Mouse (Mus musculus): ENCODE measurements around the gene Cldn9. TPM values are rescaled to one million over a fixed set of nuclear protein-coding genes. Genes with fewer than 3 reads are reported as not detected.

Cldn9 gene
- polyA plus RNA-seq, 1 experiment from 2014 or later = 2.4 TPM

DNA sequence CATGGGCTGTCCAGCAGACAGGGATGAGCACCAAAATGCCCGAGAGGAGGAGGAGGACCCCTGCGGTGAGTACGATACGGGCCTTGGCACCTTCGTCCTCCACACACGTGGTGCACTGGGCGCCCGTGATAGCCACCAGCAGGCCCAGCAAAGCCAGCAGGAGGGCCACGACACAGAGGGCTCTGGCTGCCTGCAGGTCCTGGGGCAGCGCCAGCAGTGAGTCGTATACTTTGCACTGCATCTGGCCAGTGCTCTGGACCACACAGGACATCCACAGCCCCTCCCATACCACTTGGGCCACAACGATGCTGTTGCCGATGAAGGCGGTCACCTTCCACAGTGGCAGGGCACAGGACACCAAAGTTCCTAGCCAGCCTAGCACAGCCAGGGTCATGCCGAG, 600 bp downstream of the Cldn9 start:
- Histone ChIP-seq H3K9me3 (ENCODE audit: control insufficient read depth, low read length) (no peaks in the 10 kb centered on the region), H3K4me3 (ENCODE audit: low read length) (no peak overlapping the region), H3K4me1 (replicated peaks; ENCODE audit: control insufficient read depth, insufficient read depth, low read length) (peaks cover 15% of the 10 kb centered on the region; the same call in 1 of the 2 replicates), H3K9ac (ENCODE audit: low read length) (0 out of 2 replicates have a peak overlapping the region, but pooled peaks have one; percentile 22), H3K36me3 (ENCODE audit: control insufficient read depth, insufficient read depth, low read length) (no peaks in the 10 kb centered on the region), H3K27me3 (ENCODE audit: control insufficient read depth, insufficient read depth, low read depth, low read length) (peaks cover 42% of the 10 kb centered on the region), H3K27ac (ENCODE audit: low read length) (0 out of 2 replicates have a peak overlapping the region, but pooled peaks have one; percentile 9), H3K4me2 (ENCODE audit: low read depth, low read length) (no peak overlapping the region)
- 15% methylated on average over 15 of the region's 15 CpGs for WGBS
- no peak for ATAC-seq (ENCODE audit: low read depth)

- no peak for ATAC-seq (ENCODE audit: low read depth)
- H3K4me3 ChIP-seq (ENCODE audit: low read length) = no peak overlapping the region
- peaks cover 42% of the 10 kb centered on the region for H3K27me3 ChIP-seq (ENCODE audit: control insufficient read depth, insufficient read depth, low read depth, low read length)
- WGBS = 49% methylated on average over 3 of the region's 3 CpGs
- H3K4me1 ChIP-seq (replicated peaks; ENCODE audit: control insufficient read depth, insufficient read depth, low read length) = peaks cover 18% of the 10 kb centered on the region
- no peak overlapping the region for H3K9ac ChIP-seq (ENCODE audit: low read length)
- H3K9me3 ChIP-seq (ENCODE audit: control insufficient read depth, low read length) = no peaks in the 10 kb centered on the region
- no peaks in the 10 kb centered on the region for H3K36me3 ChIP-seq (ENCODE audit: control insufficient read depth, insufficient read depth, low read length)
- H3K4me2 ChIP-seq (ENCODE audit: low read depth, low read length) = no peak overlapping the region
- no peak overlapping the region for H3K27ac ChIP-seq (ENCODE audit: low read length)
Measured at GRCm38 (mm10) chr17:23682530-23682929, 1.3 kb downstream of the Cldn9 start.

GRCm38 (mm10) chr17:23682092-23682491, 1.7 kb downstream of the Cldn9 start:
- 33% methylated on average over 4 of the region's 4 CpGs for WGBS
- ATAC-seq (ENCODE audit: low read depth) = no peak
- no peak overlapping the region for H3K9ac ChIP-seq (ENCODE audit: low read length)

DNA sequence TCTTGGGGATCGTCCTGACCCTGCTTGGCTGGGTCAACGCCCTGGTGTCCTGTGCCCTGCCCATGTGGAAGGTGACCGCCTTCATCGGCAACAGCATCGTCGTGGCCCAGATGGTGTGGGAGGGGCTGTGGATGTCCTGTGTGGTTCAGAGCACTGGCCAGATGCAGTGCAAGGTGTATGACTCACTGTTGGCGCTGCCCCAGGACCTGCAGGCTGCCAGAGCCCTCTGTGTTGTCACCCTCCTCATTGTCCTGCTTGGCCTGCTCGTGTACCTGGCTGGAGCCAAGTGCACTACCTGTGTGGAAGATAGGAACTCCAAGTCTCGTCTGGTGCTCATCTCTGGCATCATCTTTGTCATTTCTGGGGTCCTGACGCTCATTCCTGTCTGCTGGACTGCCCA, 2.7 kb downstream of the Cldn9 start:
- Histone ChIP-seq H3K4me3 (ENCODE audit: low read length) (0 out of 2 replicates have a peak overlapping the region, but pooled peaks have one; percentile 5), H3K4me2 (ENCODE audit: low read depth, low read length) (peak overlapping the region; percentile 55), H3K9me3 (ENCODE audit: control insufficient read depth, low read length) (no peaks in the 10 kb centered on the region), H3K27ac (ENCODE audit: low read length) (no peak overlapping the region), H3K4me1 (replicated peaks; ENCODE audit: control insufficient read depth, insufficient read depth, low read length) (peaks cover 26% of the 10 kb centered on the region), H3K36me3 (ENCODE audit: control insufficient read depth, insufficient read depth, low read length) (no peaks in the 10 kb centered on the region), H3K9ac (ENCODE audit: low read length) (no peak overlapping the region), H3K27me3 (ENCODE audit: control insufficient read depth, insufficient read depth, low read depth, low read length) (peaks cover 42% of the 10 kb centered on the region)
- no peak for ATAC-seq (ENCODE audit: low read depth)
- WGBS = 43% methylated on average over 10 of the region's 10 CpGs

More at GRCm38 (mm10) chr17:23682092-23682491, 1.7 kb downstream of the Cldn9 start:
- Histone ChIP-seq H3K4me2 (ENCODE audit: low read depth, low read length) (no peak overlapping the region), H3K27me3 (ENCODE audit: control insufficient read depth, insufficient read depth, low read depth, low read length) (peaks cover 42% of the 10 kb centered on the region), H3K36me3 (ENCODE audit: control insufficient read depth, insufficient read depth, low read length) (no peaks in the 10 kb centered on the region), H3K4me3 (ENCODE audit: low read length) (no peak overlapping the region), H3K4me1 (replicated peaks; ENCODE audit: control insufficient read depth, insufficient read depth, low read length) (peaks cover 20% of the 10 kb centered on the region), H3K9me3 (ENCODE audit: control insufficient read depth, low read length) (no peaks in the 10 kb centered on the region), H3K27ac (ENCODE audit: low read length) (no peak overlapping the region)

GRCm38 (mm10) chr17:23680336-23680735, 3.5 kb downstream of the Cldn9 start:
- peak overlapping the region; percentile 55 for H3K4me2 ChIP-seq (ENCODE audit: low read depth, low read length)
- H3K4me1 ChIP-seq (replicated peaks; ENCODE audit: control insufficient read depth, insufficient read depth, low read length) = peaks cover 34% of the 10 kb centered on the region
- no peaks in the 10 kb centered on the region for H3K36me3 ChIP-seq (ENCODE audit: control insufficient read depth, insufficient read depth, low read length)
- whole genome bisulfite sequencing = 46% methylated on average over 9 of the region's 9 CpGs
- H3K9me3 ChIP-seq (ENCODE audit: control insufficient read depth, low read length) = no peaks in the 10 kb centered on the region
- peak overlapping the region; percentile 68; the same call in 1 of the 2 replicates for H3K27ac ChIP-seq (ENCODE audit: low read length)
- peaks cover 42% of the 10 kb centered on the region for H3K27me3 ChIP-seq (ENCODE audit: control insufficient read depth, insufficient read depth, low read depth, low read length)
- H3K4me3 ChIP-seq (ENCODE audit: low read length) = peak overlapping the region; percentile 53
- peak overlapping the region; percentile 65 for H3K9ac ChIP-seq (ENCODE audit: low read length)
- ATAC-seq (ENCODE audit: low read depth) = no peak

GRCm38 (mm10) chr17:23679127-23679835, 4.5 kb downstream of the Cldn9 start, which contains the start of gene Cldn6:
TSS of gene Cldn6 (plus strand) at chr17:23679249.
- H3K27ac ChIP-seq (ENCODE audit: low read length) = peak within 1 kb of the TSS; percentile 68
- peak within 1 kb of the TSS; percentile 55 for H3K4me2 ChIP-seq (ENCODE audit: low read depth, low read length)
- H3K4me1 ChIP-seq (replicated peaks; ENCODE audit: control insufficient read depth, insufficient read depth, low read length) = peaks cover 44% of the 10 kb centered on the region
- peak within 1 kb of the TSS; percentile 53 for H3K4me3 ChIP-seq (ENCODE audit: low read length)
- H3K9ac ChIP-seq (ENCODE audit: low read length) = peak within 1 kb of the TSS; percentile 65
- ATAC-seq (ENCODE audit: low read depth) = peak; percentile 11; the same call in 1 of the 2 replicates
- WGBS = 2% methylated on average over 38 of the region's 38 CpGs
- H3K9me3 ChIP-seq (ENCODE audit: control insufficient read depth, low read length) = no peaks in the 10 kb centered on the region
- H3K36me3 ChIP-seq (ENCODE audit: control insufficient read depth, insufficient read depth, low read length) = no peaks in the 10 kb centered on the region
- H3K27me3 ChIP-seq (ENCODE audit: control insufficient read depth, insufficient read depth, low read depth, low read length) = peaks cover 41% of the 10 kb centered on the region

- H3K9ac ChIP-seq (ENCODE audit: low read length) = peak within 1 kb of the TSS; percentile 64
- under 1% methylated on average over 34 of the region's 34 CpGs for WGBS
- H3K4me1 ChIP-seq (replicated peaks; ENCODE audit: control insufficient read depth, insufficient read depth, low read length) = peaks cover 48% of the 10 kb centered on the region
- H3K9me3 ChIP-seq (ENCODE audit: control insufficient read depth, low read length) = no peaks in the 10 kb centered on the region
- H3K27me3 ChIP-seq (ENCODE audit: control insufficient read depth, insufficient read depth, low read depth, low read length) = peaks cover 31% of the 10 kb centered on the region
- H3K4me2 ChIP-seq (ENCODE audit: low read depth, low read length) = peak within 1 kb of the TSS; percentile 74
- H3K36me3 ChIP-seq (ENCODE audit: control insufficient read depth, insufficient read depth, low read length) = no peaks in the 10 kb centered on the region
- H3K4me3 ChIP-seq (ENCODE audit: low read length) = peak within 1 kb of the TSS; percentile 54
- peak; percentile 65 for ATAC-seq (ENCODE audit: low read depth)
- H3K27ac ChIP-seq (ENCODE audit: low read length) = peak within 1 kb of the TSS; percentile 47
Measured at GRCm38 (mm10) chr17:23677236-23677679, 6.6 kb downstream of the Cldn9 start, which contains the start of gene Tnfrsf12a. TSS of gene Tnfrsf12a (minus strand) at chr17:23677468.

DNA sequence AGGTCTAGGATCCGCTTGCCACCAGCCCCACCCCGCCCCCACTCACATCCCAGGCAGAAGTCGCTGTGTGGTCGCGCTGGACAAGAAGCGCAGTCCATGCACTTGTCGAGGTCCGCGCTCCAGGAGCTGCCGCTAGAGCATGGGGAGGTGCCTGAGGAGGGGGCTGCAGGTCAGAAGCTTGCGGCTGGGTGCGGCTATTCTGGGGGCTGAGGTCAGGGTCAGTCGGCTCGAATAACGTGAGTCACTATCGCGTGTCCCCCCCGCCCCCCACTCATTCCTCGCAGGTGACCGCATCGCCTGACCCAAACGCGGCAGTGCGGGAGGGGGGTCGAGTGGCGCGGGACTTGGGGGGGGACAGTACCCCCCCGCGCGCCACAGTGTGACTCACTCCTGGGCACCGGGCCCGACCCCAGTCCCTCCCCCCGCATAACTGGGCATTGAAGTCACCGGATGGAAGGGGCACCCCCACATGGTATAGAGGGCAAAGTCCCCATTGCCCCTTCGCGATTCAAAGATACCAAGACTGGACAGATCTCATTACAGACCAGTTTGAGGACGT, 7.3 kb downstream of the Cldn9 start:
- peak overlapping the region; percentile 74 for H3K4me2 ChIP-seq (ENCODE audit: low read depth, low read length)
- peak overlapping the region; percentile 54 for H3K4me3 ChIP-seq (ENCODE audit: low read length)
- H3K27me3 ChIP-seq (ENCODE audit: control insufficient read depth, insufficient read depth, low read depth, low read length) = peaks cover 24% of the 10 kb centered on the region
- peak overlapping the region; percentile 64 for H3K9ac ChIP-seq (ENCODE audit: low read length)
- no peak for ATAC-seq (ENCODE audit: low read depth)
- under 1% methylated on average over 28 of the region's 37 CpGs for WGBS
- H3K9me3 ChIP-seq (ENCODE audit: control insufficient read depth, low read length) = no peaks in the 10 kb centered on the region
- H3K36me3 ChIP-seq (ENCODE audit: control insufficient read depth, insufficient read depth, low read length) = no peaks in the 10 kb centered on the region
- H3K27ac ChIP-seq (ENCODE audit: low read length) = peak overlapping the region; percentile 47
- H3K4me1 ChIP-seq (replicated peaks; ENCODE audit: control insufficient read depth, insufficient read depth, low read length) = peaks cover 42% of the 10 kb centered on the region

DNA sequence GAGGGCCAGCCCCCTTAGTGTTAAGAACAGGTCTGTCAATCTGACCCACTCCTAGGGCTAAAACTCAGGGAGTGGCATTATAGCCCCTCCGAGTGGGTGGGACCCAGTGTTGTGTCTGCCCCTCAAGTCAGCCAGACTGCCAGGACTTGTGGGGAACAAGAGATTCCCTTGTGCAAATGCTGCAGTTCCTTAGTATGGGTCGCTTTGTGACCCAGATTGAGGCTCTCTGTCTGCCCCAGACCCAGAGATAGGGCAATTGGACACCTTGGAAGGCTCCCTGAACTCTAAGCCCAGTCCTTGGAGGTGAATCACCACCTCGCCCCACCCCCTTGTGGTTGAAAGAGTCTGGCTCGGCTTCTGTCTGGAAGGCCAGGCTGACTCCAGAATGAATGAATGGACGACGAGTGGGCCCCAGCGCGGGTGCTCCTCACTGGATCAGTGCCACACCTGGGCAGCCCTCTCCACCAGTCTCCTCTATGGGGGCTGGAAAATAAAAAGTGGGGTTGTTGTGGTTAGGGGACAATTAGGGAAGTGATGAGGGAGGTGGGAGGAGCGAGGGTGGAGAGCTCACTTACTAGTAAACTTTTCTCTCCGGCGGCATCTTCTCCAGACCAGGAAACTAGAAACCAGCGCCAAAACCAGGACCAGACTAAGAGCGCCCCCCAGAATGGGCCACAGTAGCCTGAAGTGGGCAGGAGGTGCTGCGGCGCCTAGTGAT, 8.1 kb downstream of the Cldn9 start:
- Histone ChIP-seq H3K4me3 (ENCODE audit: low read length) (peak overlapping the region; percentile 54), H3K9me3 (ENCODE audit: control insufficient read depth, low read length) (no peaks in the 10 kb centered on the region), H3K4me2 (ENCODE audit: low read depth, low read length) (peak overlapping the region; percentile 78), H3K36me3 (ENCODE audit: control insufficient read depth, insufficient read depth, low read length) (no peaks in the 10 kb centered on the region), H3K4me1 (replicated peaks; ENCODE audit: control insufficient read depth, insufficient read depth, low read length) (peaks cover 39% of the 10 kb centered on the region), H3K27ac (ENCODE audit: low read length) (no peak overlapping the region), H3K9ac (ENCODE audit: low read length) (peak overlapping the region; percentile 64), H3K27me3 (ENCODE audit: control insufficient read depth, insufficient read depth, low read depth, low read length) (peaks cover 17% of the 10 kb centered on the region)
- 19% methylated on average over 15 of the region's 15 CpGs for WGBS
- no peak for ATAC-seq (ENCODE audit: low read depth)
